Mouse (Mus musculus): ENCODE measurements at regions not wholly inside any gene's neighbourhood (a gene's known extent, or its start where the extent isn't known, plus 50 kb on each side); places are given as distances from the start of the nearest gene placed in this dataset.

- no peak for DNase-seq (ENCODE audit: low read depth, low spot score)
Observed at GRCm38 (mm10) chr6:144876758-144877157, 95.0 kb upstream of the Sox5 start.

- DNase-seq (ENCODE audit: low read depth, low spot score) = peak; percentile 26
Observed at GRCm38 (mm10) chr6:144875862-144876261, 94.1 kb upstream of the Sox5 start.

- DNase-seq (ENCODE audit: low read depth, low spot score) = no peak
Observed at GRCm38 (mm10) chr6:144874251-144874650, 92.5 kb upstream of the Sox5 start.

GRCm38 (mm10) chr6:144870949-144871348 is 89.2 kb upstream of the Sox5 start:
- no peak for DNase-seq (ENCODE audit: low read depth, low spot score)

GRCm38 (mm10) chr6:144867333-144867732 is 85.6 kb upstream of the Sox5 start:
- DNase-seq (ENCODE audit: low read depth, low spot score) = no peak

- DNase-seq (ENCODE audit: low read depth, low spot score) = no peak
Observed at GRCm38 (mm10) chr6:144864026-144864425, 82.2 kb upstream of the Sox5 start.

GRCm38 (mm10) chr6:144863430-144863994 is 81.7 kb upstream of the Sox5 start:
- no peak for DNase-seq (ENCODE audit: low read depth, low spot score)

GRCm38 (mm10) chr6:144841510-144841909 is 59.7 kb upstream of the Sox5 start:
- DNase-seq (ENCODE audit: low read depth, low spot score) = no peak

- no peak for DNase-seq (ENCODE audit: low read depth, low spot score)
Observed at GRCm38 (mm10) chr6:144839383-144839782, 57.6 kb upstream of the Sox5 start.

- no peak for DNase-seq (ENCODE audit: low read depth, low spot score)
Observed at GRCm38 (mm10) chr6:144834323-144835183, 52.8 kb upstream of the Sox5 start.

All from c-Kit-negative CD71-positive TER-119-positive erythroid progenitor cells, embryonic 14.5 days (primary cell).